Mouse (Mus musculus) myocyte (in vitro differentiated cells): ENCODE data around the gene Dis3l. TPM values are rescaled to one million over a fixed set of nuclear protein-coding genes. Genes with fewer than 3 reads are reported as not detected.
A peak's percentile ranks its signal among the peaks of the same experiment; 100 is the strongest.

Experiments used
- H3K27me3 ChIP-seq: one replicate; pipeline ENCODE4 v1.6.1; 2011; ENCODE audit not compliant: control insufficient read depth, insufficient read depth, insufficient read length
- H3K36me3 ChIP-seq: one replicate; pipeline ENCODE4 v1.6.1; 2011; ENCODE audit not compliant: control insufficient read depth, insufficient read depth
- H3K4me2 ChIP-seq: one replicate; pipeline ENCODE4 v1.6.1; 2011; ENCODE audit warnings: low read depth, control low read depth
- H3K4me3 ChIP-seq: one replicate; pipeline ENCODE4 v1.5.1; 2011; ENCODE audit warnings: mild to moderate bottlenecking, control low read depth, moderate library complexity
- H3K79me2 ChIP-seq: one replicate; pipeline ENCODE4 v1.6.1; 2011; ENCODE audit not compliant: control insufficient read depth, insufficient read depth
- H3ac ChIP-seq: one replicate; pipeline ENCODE4 v1.6.1; 2011; ENCODE audit not compliant: control insufficient read depth, insufficient read length
- CEBPB ChIP-seq: IDR thresholded peaks from 2 replicates; pipeline ENCODE4 v1.6.1; 2011; ENCODE audit warnings: mild to moderate bottlenecking, moderate library complexity; ENCODE audit not compliant: poor library complexity, insufficient read depth, severe bottlenecking
- E2F4 ChIP-seq: IDR thresholded peaks from one replicate; pipeline ENCODE4 v1.6.1; 2011; ENCODE audit warnings: mild to moderate bottlenecking, control low read depth, moderate library complexity; ENCODE audit not compliant: insufficient read depth
- MAX ChIP-seq: IDR thresholded peaks from one replicate; pipeline ENCODE4 v1.6.1; 2011; ENCODE audit warnings: low read depth, mild to moderate bottlenecking, control low read depth
- MYOD1 ChIP-seq, 3 experiments: IDR thresholded peaks; one replicate each; pipeline ENCODE4 v1.6.1; 2011; ENCODE audit warnings: control low read depth in 2 of 3, low read depth in 2 of 3, mild to moderate bottlenecking in 2 of 3, moderate library complexity in 1 of 3; ENCODE audit not compliant: insufficient read length in 2 of 3, control insufficient read depth in 1 of 3
- MYOG ChIP-seq, 3 experiments: IDR thresholded peaks; one replicate each; pipeline ENCODE4 v1.6.1; 2011; ENCODE audit warnings: control low read depth in 2 of 3, low read depth in 2 of 3, mild to moderate bottlenecking in 2 of 3; ENCODE audit not compliant: insufficient read length in 2 of 3, control insufficient read depth in 1 of 3, insufficient read depth in 1 of 3
- POLR2A ChIP-seq: IDR thresholded peaks from one replicate; pipeline ENCODE4 v1.6.1; 2011; ENCODE audit warnings: low read depth, mild to moderate bottlenecking, control low read depth, moderate library complexity; ENCODE audit not compliant: insufficient read length
- POLR2AphosphoS2 ChIP-seq: IDR thresholded peaks from one replicate; pipeline ENCODE4 v1.6.1; 2011; ENCODE audit warnings: low read depth, control low read depth; ENCODE audit not compliant: insufficient read length
- REST ChIP-seq: IDR thresholded peaks from one replicate; pipeline ENCODE4 v1.6.1; 2011; ENCODE audit warnings: mild to moderate bottlenecking, control low read depth, moderate library complexity; ENCODE audit not compliant: insufficient read depth, insufficient read length
- SRF ChIP-seq: IDR thresholded peaks from one replicate; pipeline ENCODE4 v1.6.1; 2011; ENCODE audit warnings: low read depth; ENCODE audit not compliant: control insufficient read depth, insufficient read length
- TCF12 ChIP-seq: IDR thresholded peaks from one replicate; pipeline ENCODE4 v1.6.1; 2011; ENCODE audit warnings: mild to moderate bottlenecking, control low read depth; ENCODE audit not compliant: poor library complexity, insufficient read depth, severe bottlenecking
- TCF3 ChIP-seq: IDR thresholded peaks from one replicate; pipeline ENCODE4 v1.6.1; 2011; ENCODE audit warnings: low read depth, control low read depth; ENCODE audit not compliant: insufficient read length
- USF1 ChIP-seq: IDR thresholded peaks from one replicate; pipeline ENCODE4 v1.6.1; 2011; ENCODE audit warnings: low read depth, mild to moderate bottlenecking, control low read depth, moderate library complexity
- polyA plus RNA-seq: library from polyadenylated mRNA; unstranded; fragments of >200 nt; fragmentation: generic; extraction: Trizol; gene quantifications from one replicate; pipeline ENCODE4 v1.2.1, GENCODE M21; 2012; ENCODE audit warnings: missing spikeins

Gene Dis3l
- polyA plus RNA-seq, 1 experiment = 13.0 TPM

DNA sequence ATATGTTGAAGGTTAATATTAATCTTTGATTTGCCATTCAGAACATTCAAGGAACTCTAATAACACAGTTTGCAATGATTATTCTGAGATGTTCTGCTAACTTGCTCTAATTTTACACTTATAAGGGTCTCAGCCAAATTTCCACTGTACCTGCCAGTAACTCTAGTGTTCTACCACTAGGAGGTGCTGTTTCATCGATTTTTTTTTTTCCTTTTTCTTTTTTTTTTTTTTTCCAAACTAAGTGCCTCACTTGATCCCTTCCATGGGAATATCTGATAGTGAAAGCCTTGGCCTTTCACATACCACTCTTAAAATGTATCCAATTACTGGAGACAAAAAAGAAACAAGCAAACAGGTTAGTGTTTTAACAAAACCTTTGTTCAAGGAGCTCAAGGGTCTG lies 6.3 kb upstream of the Dis3l start:
- no peaks in the 10 kb centered on the region for H3K79me2 ChIP-seq
- no peak overlapping the region for H3ac ChIP-seq
- no peak overlapping the region for H3K4me3 ChIP-seq
- no peaks in the 10 kb centered on the region for H3K36me3 ChIP-seq
- no peak overlapping the region for H3K4me2 ChIP-seq
- TF ChIP-seq MYOG (IDR thresholded peaks at IDR 0.05; ENCODE audit: control insufficient read depth in 1 of 3, insufficient read depth in 1 of 3, insufficient read length in 2 of 3, low read depth in 2 of 3) (no peak), E2F4 (no peak), USF1 (no peak), POLR2A (no peak), REST (no peak), MYOD1 (IDR thresholded peaks at IDR 0.05; ENCODE audit: control insufficient read depth in 1 of 3, insufficient read length in 2 of 3, low read depth in 2 of 3) (no peak), TCF3 (no peak), CEBPB (no peak), POLR2AphosphoS2 (no peak), MAX (no peak), TCF12 (no peak), SRF (no peak)
- peaks cover 12% of the 10 kb centered on the region for H3K27me3 ChIP-seq

DNA sequence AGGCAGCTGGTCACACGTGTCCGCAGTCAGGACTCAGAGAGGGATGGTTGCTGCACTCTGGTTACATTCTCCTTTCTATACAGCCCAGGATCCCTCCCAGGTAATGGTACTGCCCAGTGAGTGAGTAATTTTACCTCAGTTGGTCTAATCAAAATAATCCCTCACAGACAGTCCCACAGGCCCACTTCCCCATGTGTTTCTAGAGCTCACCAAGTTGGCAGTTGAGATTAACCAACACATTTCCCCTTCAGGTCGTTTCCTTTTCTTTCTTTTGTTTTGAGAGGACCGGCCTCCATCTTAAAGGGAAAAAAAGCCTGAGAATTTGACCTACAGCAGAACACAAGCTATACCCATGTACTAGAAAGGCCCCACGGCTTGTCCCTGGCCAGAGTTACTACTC lies 4.8 kb upstream of the Dis3l start:
- TF ChIP-seq POLR2A = no peak
- TF ChIP-seq TCF3 = no peak
- no peak for TF ChIP-seq TCF12
- no peak for TF ChIP-seq USF1
- TF ChIP-seq MAX = no peak
- TF ChIP-seq E2F4 = no peak
- Histone ChIP-seq H3K4me3 (no peak overlapping the region), H3K27me3 (peaks cover 8% of the 10 kb centered on the region), H3K4me2 (no peak overlapping the region), H3ac (no peak overlapping the region), H3K36me3 (no peaks in the 10 kb centered on the region), H3K79me2 (no peaks in the 10 kb centered on the region)

DNA sequence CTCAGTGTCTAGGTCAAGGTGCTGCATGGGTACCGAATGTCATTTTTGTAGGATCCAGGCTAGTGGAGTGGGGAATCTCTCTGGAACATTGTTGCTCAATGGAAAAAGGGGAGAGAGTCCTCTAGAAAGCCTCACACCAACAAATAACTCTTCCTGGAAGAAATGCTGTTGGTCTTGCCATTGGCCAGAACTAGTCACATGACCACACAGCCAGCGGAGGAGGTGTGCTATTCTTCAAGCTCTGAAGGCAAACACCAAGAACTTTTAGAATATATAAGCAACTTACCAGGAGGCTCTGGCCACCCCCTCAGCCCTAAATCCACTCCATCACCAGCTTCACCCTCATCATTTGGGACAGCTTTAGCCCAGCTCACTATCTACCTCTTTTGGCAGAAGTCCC lies 2.6 kb upstream of the Dis3l start:
- H3ac ChIP-seq = no peak overlapping the region
- no peak overlapping the region for H3K4me2 ChIP-seq
- TF ChIP-seq POLR2A = no peak
- no peak for TF ChIP-seq CEBPB
- no peak for TF ChIP-seq E2F4
- TF ChIP-seq MAX = no peak
- no peak for TF ChIP-seq TCF3
- no peak for TF ChIP-seq MYOG (IDR thresholded peaks at IDR 0.05; ENCODE audit: control insufficient read depth in 1 of 3, insufficient read depth in 1 of 3, insufficient read length in 2 of 3, low read depth in 2 of 3)
- peak; percentile 34 for TF ChIP-seq USF1
- no peak for TF ChIP-seq POLR2AphosphoS2
- no peak overlapping the region for H3K4me3 ChIP-seq
- H3K27me3 ChIP-seq = peaks cover 4% of the 10 kb centered on the region
- peaks cover 5% of the 10 kb centered on the region for H3K79me2 ChIP-seq
- no peaks in the 10 kb centered on the region for H3K36me3 ChIP-seq

DNA sequence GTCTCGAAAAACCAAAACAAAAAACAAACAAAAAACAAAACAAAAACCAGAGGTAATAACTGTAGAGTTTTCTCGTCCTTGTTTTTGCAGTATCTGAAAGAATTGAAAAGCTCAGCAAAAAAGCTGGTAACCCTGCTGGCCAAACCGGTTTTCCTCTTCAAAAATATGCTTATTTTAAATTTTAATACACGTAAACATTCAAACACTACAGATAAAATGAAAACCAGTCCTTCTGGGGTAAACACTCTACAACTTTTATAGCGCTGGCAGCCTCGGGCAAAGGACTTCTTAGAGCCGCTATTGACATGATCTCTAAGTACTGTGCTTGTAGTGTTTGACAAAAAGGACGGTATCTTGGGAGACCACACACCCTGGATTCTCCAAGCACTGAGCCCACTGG lies 583 bp upstream of the Dis3l start:
- Histone ChIP-seq H3K79me2 (peaks cover 5% of the 10 kb centered on the region), H3K27me3 (no peaks in the 10 kb centered on the region), H3K4me3 (peak overlapping the region; percentile 51), H3K36me3 (no peaks in the 10 kb centered on the region), H3ac (peak overlapping the region; percentile 57), H3K4me2 (peak overlapping the region; percentile 79)
- TF ChIP-seq MYOD1 (IDR thresholded peaks at IDR 0.05; ENCODE audit: control insufficient read depth in 1 of 3, insufficient read length in 2 of 3, low read depth in 2 of 3) = no peak
- no peak for TF ChIP-seq TCF3
- no peak for TF ChIP-seq CEBPB

DNA sequence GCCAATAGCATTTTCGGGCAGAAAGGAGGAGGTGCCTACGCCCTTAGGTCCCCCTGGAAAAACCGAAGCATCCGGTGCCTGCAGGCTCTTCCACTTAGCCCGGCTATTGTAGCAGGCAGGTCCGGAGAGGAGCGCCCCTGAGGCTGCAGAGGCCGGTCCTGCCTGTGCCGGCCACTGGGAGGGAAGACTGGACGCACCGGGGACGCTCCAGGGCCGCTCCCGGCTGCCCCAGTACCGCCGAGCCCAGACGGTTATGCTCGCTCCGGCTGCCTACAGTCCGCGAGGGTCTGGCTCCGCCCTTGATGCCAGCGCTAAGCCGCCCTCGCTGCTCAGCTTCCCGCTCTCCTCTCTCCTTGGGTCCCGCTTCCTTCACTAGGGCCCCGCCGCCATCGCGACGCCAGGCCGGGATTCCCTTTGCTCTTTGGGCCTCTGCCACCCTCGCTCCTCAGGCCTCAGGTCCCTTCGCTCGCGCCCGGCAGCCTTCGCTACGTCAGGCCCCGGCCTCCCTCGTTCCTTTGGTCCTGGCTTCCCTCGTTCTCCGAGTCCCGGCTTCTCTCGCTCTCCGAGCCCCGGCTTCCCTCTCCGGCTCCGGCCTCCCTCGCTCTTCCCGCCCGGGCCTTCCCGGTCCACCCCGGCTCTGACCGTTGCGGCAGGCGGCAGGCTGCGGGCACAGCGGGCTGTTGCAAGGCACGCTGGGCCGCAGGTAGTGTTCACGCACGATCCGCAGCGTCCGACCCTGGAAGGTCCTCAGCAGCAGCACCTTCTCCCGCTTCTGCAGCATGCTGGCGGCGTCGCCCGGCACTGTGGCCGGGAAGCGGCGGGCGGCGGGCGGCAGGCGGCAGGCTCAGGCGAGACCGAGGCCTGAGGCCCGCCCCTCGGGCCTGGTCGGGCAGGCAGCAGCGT lies 486 bp downstream of the Dis3l start:
- peak in 1 of 3 experiments; percentile 17 for TF ChIP-seq MYOG (IDR thresholded peaks at IDR 0.05; ENCODE audit: control insufficient read depth in 1 of 3, insufficient read depth in 1 of 3, insufficient read length in 2 of 3, low read depth in 2 of 3)
- TF ChIP-seq SRF = no peak
- TF ChIP-seq POLR2A = peak; percentile 61
- no peak for TF ChIP-seq MYOD1 (IDR thresholded peaks at IDR 0.05; ENCODE audit: control insufficient read depth in 1 of 3, insufficient read length in 2 of 3, low read depth in 2 of 3)

More for the DNA sequence above, 486 bp downstream of the Dis3l start:
- Histone ChIP-seq H3K79me2 (peaks cover 5% of the 10 kb centered on the region), H3K4me3 (peak overlapping the region; percentile 51), H3K36me3 (no peaks in the 10 kb centered on the region), H3K27me3 (no peaks in the 10 kb centered on the region), H3K4me2 (peak overlapping the region; percentile 86), H3ac (peak overlapping the region; percentile 57)
